Mouse (Mus musculus) limb, embryonic 13.5 days (tissue): ENCODE measurements around the gene Pld4. TPM values are rescaled to one million over a fixed set of nuclear protein-coding genes. Genes with fewer than 3 reads are reported as not detected.

ENCODE experiments used
- ATAC-seq: fragments of 200-750 bp; cut with Nextera tagmentation; 2 replicates; pipeline ENCODE4 v1.8.0; 2017; ENCODE audit warnings: low read depth, moderate number of reproducible peaks, moderate TSS enrichment; ENCODE audit not compliant: low FRiP score
- H3K27ac ChIP-seq: fragments of 300-500 bp; sonication (generic); 2 replicates; pipeline ENCODE4 v1.5.1; 2015; ENCODE audit warnings: inconsistent platforms, mild to moderate bottlenecking, moderate library complexity
- H3K27me3 ChIP-seq: fragments of 300-500 bp; sonication (generic); 2 replicates; pipeline ENCODE4 v1.6.1; 2015; ENCODE audit warnings: mild to moderate bottlenecking, inconsistent platforms
- H3K36me3 ChIP-seq: fragments of 300-500 bp; sonication (generic); 2 replicates; pipeline ENCODE4 v1.6.1; 2015; ENCODE audit warnings: inconsistent platforms, mild to moderate bottlenecking, moderate library complexity
- H3K4me1 ChIP-seq: fragments of 300-500 bp; sonication (generic); 2 replicates; pipeline ENCODE4 v1.6.1; 2015; ENCODE audit warnings: inconsistent platforms
- H3K4me2 ChIP-seq: fragments of 300-500 bp; sonication (generic); replicated peaks from 2 replicates; pipeline ENCODE4 v1.6.1; 2015; ENCODE audit warnings: inconsistent platforms, mild to moderate bottlenecking, moderate library complexity
- H3K4me3 ChIP-seq: fragments of 300-500 bp; sonication (generic); 2 replicates; pipeline ENCODE4 v1.5.1; 2015; ENCODE audit warnings: moderate library complexity, mild to moderate bottlenecking, inconsistent platforms
- H3K9ac ChIP-seq: fragments of 300-500 bp; sonication (generic); 2 replicates; pipeline ENCODE4 v1.6.1; 2015; ENCODE audit warnings: mild to moderate bottlenecking, inconsistent platforms
- H3K9me3 ChIP-seq: fragments of 300-500 bp; sonication (generic); 2 replicates; pipeline ENCODE4 v1.6.1; 2016; ENCODE audit warnings: inconsistent platforms
- whole genome bisulfite sequencing: fragments of 180-500 bp; shearing (Covaris S2); methylation state at CpG from one replicate; pipeline ENCODE4 v1.1.7; 2015; 5-methylcytosine and 5-hydroxymethylcytosine counted together
- polyA plus RNA-seq: library from polyadenylated mRNA; unstranded; fragments of >200 nt; fragmentation: Nextera tagmentation; extraction: Ambion mirVana; gene quantifications from 2 replicates; pipeline ENCODE4 v1.2.1, GENCODE M21; 2015

Gene Pld4
- polyA plus RNA-seq, 1 experiment from 2014 or later, result 6.1 TPM

DNA sequence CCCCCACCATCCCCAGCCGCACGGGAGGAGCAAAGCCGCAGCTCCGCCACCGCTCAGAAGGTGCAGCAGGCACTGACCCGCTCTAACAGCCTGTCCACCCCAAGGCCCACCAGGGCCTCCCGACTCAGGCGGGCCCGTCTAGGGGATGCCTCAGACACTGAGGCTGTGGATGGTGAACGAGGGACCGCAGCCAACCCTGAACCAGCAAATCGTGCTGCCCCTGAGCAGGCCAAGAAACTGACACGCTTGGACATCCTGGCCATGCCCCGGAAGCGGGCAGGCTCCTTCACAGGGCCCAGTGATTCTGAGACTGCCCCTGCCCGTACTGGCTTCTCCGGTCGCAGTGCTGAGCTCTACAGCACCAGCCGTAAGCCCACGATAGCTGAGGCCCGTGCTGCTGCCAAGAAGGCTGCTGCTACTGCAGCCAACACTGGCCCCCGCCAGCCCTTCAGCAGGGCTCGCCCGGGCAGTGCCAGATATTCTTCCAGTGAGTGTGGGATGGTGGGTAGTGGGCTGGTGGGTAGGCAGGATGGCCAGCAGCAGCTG lies 21.4 kb upstream of the Pld4 start:
- H3K36me3 ChIP-seq, result peaks cover 83% of the 10 kb centered on the region
- 92% methylated on average over 24 of the region's 24 CpGs for WGBS
- no peaks in the 10 kb centered on the region for H3K27me3 ChIP-seq
- ATAC-seq, result no peak
- no peaks in the 10 kb centered on the region for H3K4me1 ChIP-seq
- H3K9me3 ChIP-seq, result no peaks in the 10 kb centered on the region
- H3K4me3 ChIP-seq, result no peak overlapping the region
- no peak overlapping the region for H3K4me2 ChIP-seq
- H3K27ac ChIP-seq, result no peak overlapping the region
- no peak overlapping the region for H3K9ac ChIP-seq

GRCm38 (mm10) chr12:112742768-112743167 lies 17.7 kb upstream of the Pld4 start:
- H3K9ac ChIP-seq, result peak overlapping the region; percentile 39; the same call in 1 of the 2 replicates
- H3K27me3 ChIP-seq, result no peaks in the 10 kb centered on the region
- 64% methylated on average over 6 of the region's 6 CpGs for WGBS
- H3K36me3 ChIP-seq, result peaks cover 64% of the 10 kb centered on the region
- H3K4me3 ChIP-seq, result no peak overlapping the region
- no peak overlapping the region for H3K4me2 ChIP-seq
- ATAC-seq, result no peak
- no peaks in the 10 kb centered on the region for H3K9me3 ChIP-seq
- peaks cover 10% of the 10 kb centered on the region for H3K4me1 ChIP-seq
- peak overlapping the region; percentile 48; the same call in 1 of the 2 replicates for H3K27ac ChIP-seq

DNA sequence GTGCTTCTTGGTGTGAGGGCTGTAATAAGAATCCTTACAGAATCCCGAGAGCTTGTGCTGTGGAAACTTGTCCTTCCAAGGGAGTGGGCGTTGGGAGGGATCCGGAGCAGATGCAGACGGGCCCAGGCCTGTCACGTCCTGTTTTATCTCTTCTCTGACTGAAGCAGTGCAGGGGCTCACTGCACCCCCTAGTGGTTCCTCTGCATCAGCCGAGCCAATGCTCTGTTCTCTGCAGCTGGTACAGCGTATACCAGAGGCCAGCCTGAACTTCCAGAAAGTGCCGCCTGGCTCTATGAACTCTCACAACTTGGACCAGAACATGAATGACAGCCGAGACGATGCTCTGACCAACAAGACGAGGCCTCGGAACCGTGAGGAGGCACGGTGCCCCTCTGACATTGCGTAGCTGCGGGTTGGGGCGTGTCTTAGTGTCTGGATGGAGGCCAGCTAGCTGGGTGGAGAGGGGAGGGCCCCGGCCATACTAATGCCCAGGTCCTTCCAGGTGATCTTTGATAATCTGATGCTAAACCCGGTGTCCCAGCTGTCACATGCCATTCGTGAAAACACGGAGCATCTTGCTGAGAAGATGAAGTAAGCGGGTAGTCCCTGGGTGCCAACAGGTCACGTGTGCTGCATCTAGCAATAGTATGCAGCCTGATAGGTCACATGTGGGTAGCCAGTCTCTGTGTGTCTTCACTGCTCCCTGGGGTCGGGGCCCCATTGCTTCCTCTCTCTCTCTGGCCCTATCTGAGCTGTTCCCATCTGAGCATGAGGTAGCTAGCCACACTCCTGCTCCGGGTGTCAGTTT lies 17.1 kb upstream of the Pld4 start:
- no peaks in the 10 kb centered on the region for H3K27me3 ChIP-seq
- 50% methylated on average over 25 of the region's 25 CpGs for WGBS
- no peaks in the 10 kb centered on the region for H3K9me3 ChIP-seq
- peak overlapping the region; percentile 53 for H3K9ac ChIP-seq
- peaks cover 58% of the 10 kb centered on the region for H3K36me3 ChIP-seq
- no peak overlapping the region for H3K4me2 ChIP-seq
- ATAC-seq, result peak; percentile 72
- peaks cover 10% of the 10 kb centered on the region for H3K4me1 ChIP-seq
- H3K4me3 ChIP-seq, result no peak overlapping the region
- 0 out of 2 replicates have a peak overlapping the region, but pooled peaks have one; percentile 48 for H3K27ac ChIP-seq

DNA sequence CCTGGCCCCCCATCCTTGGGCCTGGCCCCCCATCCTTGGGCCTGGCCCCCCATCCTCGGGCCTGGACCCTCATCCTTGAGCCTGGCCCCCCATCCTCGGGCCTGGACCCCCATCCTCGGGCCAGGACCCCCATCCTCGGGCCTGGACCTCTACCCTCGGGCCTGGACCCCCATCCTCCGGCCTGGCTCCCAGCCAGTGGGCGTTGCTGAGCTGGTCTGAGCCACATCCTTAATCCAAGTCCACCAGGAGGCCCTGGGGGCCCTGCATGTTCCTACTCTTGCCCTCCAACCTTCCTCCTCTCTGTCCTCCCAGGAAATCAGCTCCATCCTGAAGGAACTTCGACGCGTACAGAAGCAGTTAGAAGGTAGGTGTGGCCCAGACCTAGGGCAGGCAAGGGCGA lies 16.2 kb upstream of the Pld4 start:
- WGBS, result 76% methylated on average over 11 of the region's 11 CpGs
- H3K27ac ChIP-seq, result no peak overlapping the region
- no peak overlapping the region for H3K4me3 ChIP-seq
- H3K4me1 ChIP-seq, result peaks cover 10% of the 10 kb centered on the region
- no peak for ATAC-seq
- H3K9ac ChIP-seq, result peak overlapping the region; percentile 53
- no peaks in the 10 kb centered on the region for H3K9me3 ChIP-seq
- H3K4me2 ChIP-seq, result no peak overlapping the region
- no peaks in the 10 kb centered on the region for H3K27me3 ChIP-seq
- H3K36me3 ChIP-seq, result peaks cover 50% of the 10 kb centered on the region

GRCm38 (mm10) chr12:112744891-112745580 lies 15.4 kb upstream of the Pld4 start:
- no peak for ATAC-seq
- no peak overlapping the region for H3K4me3 ChIP-seq
- H3K9ac ChIP-seq, result peak overlapping the region; percentile 19; the same call in 1 of the 2 replicates
- no peak overlapping the region for H3K27ac ChIP-seq
- H3K9me3 ChIP-seq, result no peaks in the 10 kb centered on the region
- H3K27me3 ChIP-seq, result no peaks in the 10 kb centered on the region
- H3K4me1 ChIP-seq, result peaks cover 10% of the 10 kb centered on the region
- H3K4me2 ChIP-seq, result no peak overlapping the region
- peaks cover 42% of the 10 kb centered on the region for H3K36me3 ChIP-seq
- 92% methylated on average over 10 of the region's 10 CpGs for WGBS

DNA sequence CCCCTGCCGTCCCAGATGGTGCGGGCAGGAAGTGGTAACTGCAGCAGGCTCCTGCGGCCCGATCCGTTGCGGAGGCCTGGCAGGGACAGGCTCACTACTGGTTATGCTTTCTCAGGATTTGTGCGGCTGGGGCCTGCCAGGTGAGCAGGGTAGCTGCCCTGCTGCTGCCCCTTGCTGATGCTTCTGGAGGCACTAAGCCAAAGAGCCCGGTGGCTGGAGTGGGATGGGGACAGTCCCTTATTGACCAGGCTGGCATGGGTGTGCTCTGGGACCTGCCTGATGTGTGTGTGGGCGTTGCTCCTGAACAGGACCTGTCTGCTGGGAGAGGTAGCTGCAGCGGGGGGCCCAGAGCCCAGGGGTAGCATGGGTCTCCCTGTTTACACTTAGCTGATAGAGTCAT lies 14.7 kb upstream of the Pld4 start:
- Histone ChIP-seq H3K4me3 (no peak overlapping the region), H3K4me2 (no peak overlapping the region), H3K36me3 (peaks cover 35% of the 10 kb centered on the region), H3K9me3 (no peaks in the 10 kb centered on the region), H3K27me3 (no peaks in the 10 kb centered on the region), H3K9ac (no peak overlapping the region), H3K4me1 (peaks cover 10% of the 10 kb centered on the region), H3K27ac (no peak overlapping the region)
- no peak for ATAC-seq
- 87% methylated on average over 10 of the region's 10 CpGs for WGBS

- no peaks in the 10 kb centered on the region for H3K9me3 ChIP-seq
- H3K27ac ChIP-seq, result no peak overlapping the region
- H3K27me3 ChIP-seq, result 0 out of 2 replicates have a peak, but pooled peaks cover 4% of the 10 kb centered on the region
- no peak overlapping the region for H3K4me3 ChIP-seq
- ATAC-seq, result peak; percentile 4; the same call in 1 of the 2 replicates
- peaks cover 10% of the 10 kb centered on the region for H3K4me1 ChIP-seq
- H3K36me3 ChIP-seq, result peaks cover 28% of the 10 kb centered on the region
- no peak overlapping the region for H3K9ac ChIP-seq
- no peak overlapping the region for H3K4me2 ChIP-seq
- WGBS, result 69% methylated on average over 4 of the region's 4 CpGs
These were observed 14.0 kb upstream of the Pld4 start for GRCm38 (mm10) chr12:112746461-112746807.

DNA sequence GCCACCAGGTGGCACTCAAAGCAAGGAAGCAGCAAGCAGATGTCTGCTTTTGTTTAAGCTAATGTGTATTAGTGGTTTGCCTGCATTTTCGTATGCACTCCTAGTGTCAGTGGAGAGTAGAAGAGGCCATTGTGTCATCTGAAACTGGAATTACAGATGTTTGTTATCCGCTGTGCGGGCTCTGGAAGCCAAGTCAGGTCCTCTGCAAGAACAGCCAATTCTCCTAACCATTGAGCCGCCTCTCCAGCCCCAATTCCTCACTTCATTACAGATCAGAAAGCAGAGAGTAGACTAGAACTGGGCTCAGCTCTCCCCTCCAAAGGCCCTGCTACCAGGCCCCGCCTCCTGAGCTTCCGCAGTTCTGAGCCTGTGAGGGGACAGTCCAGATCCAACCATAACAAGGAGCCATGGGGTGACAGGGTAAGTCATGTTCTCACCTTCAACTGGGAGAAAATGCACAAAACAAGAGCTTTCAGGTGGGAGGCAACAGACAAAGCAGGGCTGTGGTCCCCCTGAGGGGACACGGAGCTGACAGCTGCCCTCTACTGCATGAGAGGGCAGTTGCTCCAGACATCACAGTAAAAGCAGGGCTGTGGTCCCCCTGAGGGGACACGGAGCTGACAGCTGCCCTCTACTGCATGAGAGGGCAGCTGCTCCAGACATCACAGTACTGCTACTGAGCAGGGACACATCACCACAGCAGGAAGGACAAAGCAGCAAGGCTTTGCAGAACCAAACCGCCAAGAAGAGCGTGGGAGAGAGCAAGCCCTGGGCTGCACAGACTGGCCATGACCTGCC lies 13.4 kb upstream of the Pld4 start:
- WGBS, result 23% methylated on average over 10 of the region's 10 CpGs
- Histone ChIP-seq H3K27me3 (0 out of 2 replicates have a peak, but pooled peaks cover 4% of the 10 kb centered on the region), H3K9me3 (no peaks in the 10 kb centered on the region), H3K4me1 (peaks cover 10% of the 10 kb centered on the region), H3K4me3 (no peak overlapping the region), H3K9ac (peak overlapping the region; percentile 35; the same call in 1 of the 2 replicates), H3K4me2 (peak overlapping the region; percentile 47), H3K27ac (peak overlapping the region; percentile 73), H3K36me3 (peaks cover 25% of the 10 kb centered on the region)
- ATAC-seq, result peak; percentile 41

- Histone ChIP-seq H3K36me3 (peaks cover 25% of the 10 kb centered on the region), H3K9me3 (no peaks in the 10 kb centered on the region), H3K27me3 (0 out of 2 replicates have a peak, but pooled peaks cover 4% of the 10 kb centered on the region), H3K4me2 (0 out of 2 replicates have a peak overlapping the region, but pooled peaks have one; percentile 47), H3K27ac (peak overlapping the region; percentile 73; the same call in 1 of the 2 replicates), H3K4me3 (no peak overlapping the region), H3K4me1 (peaks cover 10% of the 10 kb centered on the region), H3K9ac (peak overlapping the region; percentile 35; the same call in 1 of the 2 replicates)
- 74% methylated on average over 8 of the region's 8 CpGs for WGBS
- no peak for ATAC-seq
These were observed 12.9 kb upstream of the Pld4 start for GRCm38 (mm10) chr12:112747606-112747970.

DNA sequence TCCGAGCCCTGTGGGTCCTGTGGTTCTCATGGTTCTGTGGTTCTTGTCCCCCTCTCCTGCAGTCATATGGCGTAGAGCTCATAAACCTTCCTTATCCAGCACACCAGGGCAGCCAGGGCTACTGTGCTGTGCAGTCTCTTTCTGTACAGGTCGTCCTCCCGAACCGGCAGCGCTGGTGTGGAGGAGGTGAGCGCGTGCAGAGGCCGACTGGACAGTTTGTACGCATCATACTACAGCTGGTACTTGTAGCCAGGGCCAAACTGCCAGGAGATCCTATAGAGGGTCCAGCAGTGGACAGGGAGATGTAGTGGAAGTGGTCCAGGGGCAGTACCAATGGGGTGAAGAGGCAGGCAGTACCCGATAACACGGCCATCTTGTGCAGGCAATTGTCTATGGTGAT lies 9.5 kb upstream of the Pld4 start:
- H3K4me3 ChIP-seq, result no peak overlapping the region
- 0 out of 2 replicates have a peak, but pooled peaks cover 4% of the 10 kb centered on the region for H3K27me3 ChIP-seq
- no peaks in the 10 kb centered on the region for H3K36me3 ChIP-seq
- H3K9me3 ChIP-seq, result no peaks in the 10 kb centered on the region
- H3K4me2 ChIP-seq, result no peak overlapping the region
- WGBS, result 86% methylated on average over 12 of the region's 12 CpGs
- ATAC-seq, result no peak
- peaks cover 10% of the 10 kb centered on the region for H3K4me1 ChIP-seq
- no peak overlapping the region for H3K27ac ChIP-seq
- no peak overlapping the region for H3K9ac ChIP-seq

DNA sequence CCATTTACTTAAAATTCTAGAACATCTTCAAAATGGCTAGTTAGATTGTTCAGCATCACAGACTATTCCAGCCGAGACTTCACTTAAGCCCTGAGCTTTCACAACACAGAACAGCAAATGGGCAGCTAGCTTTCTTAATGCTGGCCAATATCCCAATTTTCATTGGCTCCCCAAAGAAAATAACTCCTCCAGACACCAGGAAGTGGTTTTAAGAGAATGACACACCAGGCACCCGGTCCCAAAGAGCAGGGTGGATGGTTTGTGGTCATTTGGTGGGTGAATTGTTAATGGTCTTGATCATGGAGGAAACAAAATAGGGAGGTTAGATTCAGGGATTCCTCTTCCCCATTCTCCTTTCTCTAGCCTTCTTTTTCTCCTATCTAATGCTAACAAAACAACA lies 8.1 kb upstream of the Pld4 start:
- Histone ChIP-seq H3K36me3 (no peaks in the 10 kb centered on the region), H3K9ac (no peak overlapping the region), H3K27me3 (0 out of 2 replicates have a peak, but pooled peaks cover 4% of the 10 kb centered on the region), H3K27ac (no peak overlapping the region), H3K9me3 (no peaks in the 10 kb centered on the region), H3K4me1 (peaks cover 3% of the 10 kb centered on the region), H3K4me3 (no peak overlapping the region), H3K4me2 (no peak overlapping the region)
- 47% methylated on average over 2 of the region's 2 CpGs for WGBS
- no peak for ATAC-seq
